Mouse (Mus musculus) layer of hippocampus, adult 9-10 months (tissue): ENCODE measurements at regions not wholly inside any gene's neighbourhood (a gene's known extent, or its start where the extent isn't known, plus 50 kb on each side); places are given as distances from the start of the nearest gene placed in this dataset.

ENCODE experiments used
- DNase-seq: peaks from one replicate; pipeline ENCODE4 v3.0.0; 2022; ENCODE audit warnings: low spot score

DNA sequence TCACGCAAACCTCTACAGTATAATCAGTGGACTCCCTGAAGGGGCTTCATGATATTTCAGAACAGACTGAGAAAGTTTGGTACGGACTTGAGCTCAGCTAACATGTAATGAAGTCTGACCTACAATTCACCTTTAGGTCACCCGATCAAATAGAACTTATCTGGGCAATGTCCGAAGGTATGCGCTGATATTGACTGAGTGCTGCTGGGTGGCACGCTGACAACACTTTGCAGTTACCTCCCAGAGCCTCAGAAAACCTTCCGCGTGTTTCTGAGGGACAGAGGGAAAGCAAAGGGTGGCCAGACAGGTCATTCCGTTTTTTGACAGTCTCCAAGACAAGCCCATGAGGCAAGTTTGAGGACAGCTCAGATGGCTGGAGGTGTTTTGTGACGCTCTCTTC lies 115.3 kb upstream of the Nr2f2 start:
- no peak for DNase-seq

DNA sequence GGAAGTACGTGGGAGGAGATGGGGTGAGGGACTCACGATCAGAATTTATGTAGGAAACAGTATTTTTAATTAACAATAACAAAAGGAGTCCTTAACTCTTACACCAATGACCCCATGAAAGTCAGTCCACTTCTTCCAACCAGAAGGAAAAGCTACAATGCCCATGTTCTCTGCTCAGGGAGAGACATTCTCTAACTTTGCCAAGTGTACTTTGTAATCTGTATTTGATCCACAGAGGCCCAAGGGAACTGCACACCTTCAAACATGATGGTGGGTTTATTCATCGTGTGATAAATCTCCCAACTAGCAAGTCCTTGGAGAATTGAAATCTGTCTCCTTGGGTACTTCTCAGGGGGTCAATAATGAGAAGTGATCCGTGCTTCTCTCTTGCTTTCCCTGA lies 106.3 kb upstream of the Nr2f2 start:
- DNase-seq = no peak

- no peak for DNase-seq
Observed at GRCm38 (mm10) chr7:70470557-70470956, 104.0 kb upstream of the Nr2f2 start.

- no peak for DNase-seq
Observed at GRCm38 (mm10) chr7:70462131-70462530, 95.6 kb upstream of the Nr2f2 start.

DNA sequence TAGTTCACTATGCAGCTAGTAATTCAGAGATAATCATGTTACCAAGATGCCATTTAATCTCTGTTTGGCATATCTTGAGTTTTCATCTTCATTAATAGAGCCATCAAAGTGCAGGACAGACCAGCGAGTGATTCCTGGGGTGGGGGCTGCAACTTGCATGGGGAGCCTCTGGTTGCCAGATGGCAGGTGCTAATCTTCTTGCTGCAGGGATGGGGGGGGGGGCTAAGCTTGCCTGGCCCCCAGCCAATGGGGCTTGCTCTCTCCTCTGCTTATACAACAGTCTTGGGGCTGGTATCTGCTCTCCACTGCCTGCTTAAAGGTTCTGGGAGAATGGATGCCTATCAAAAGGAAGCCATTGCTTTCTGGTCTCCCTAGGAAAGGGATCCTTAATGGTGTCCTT lies 88.0 kb upstream of the Nr2f2 start:
- DNase-seq = no peak

DNA sequence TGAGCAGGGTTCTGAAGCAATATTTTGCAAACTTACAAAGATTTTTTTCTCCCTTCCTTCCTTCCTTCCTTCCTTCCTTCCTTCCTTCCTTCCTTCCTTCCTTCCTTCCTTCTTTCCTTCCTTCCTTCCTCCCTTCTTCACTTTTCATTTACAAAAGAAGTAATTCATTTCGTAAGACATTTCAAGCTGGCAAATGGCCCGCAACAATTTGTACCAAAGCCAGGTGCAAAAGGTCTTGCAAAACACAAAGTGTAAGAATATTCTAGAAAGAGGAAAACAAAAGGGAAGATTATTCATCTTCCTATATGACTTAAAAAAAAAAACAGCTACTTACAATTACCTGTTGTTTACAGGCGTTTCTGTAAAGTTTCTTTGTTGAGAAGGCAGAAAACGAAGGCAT lies 86.3 kb upstream of the Nr2f2 start:
- no peak for DNase-seq

GRCm38 (mm10) chr7:70438908-70439307 lies 72.4 kb upstream of the Nr2f2 start:
- no peak for DNase-seq

GRCm38 (mm10) chr7:70433838-70434237 lies 67.3 kb upstream of the Nr2f2 start:
- DNase-seq = no peak

DNA sequence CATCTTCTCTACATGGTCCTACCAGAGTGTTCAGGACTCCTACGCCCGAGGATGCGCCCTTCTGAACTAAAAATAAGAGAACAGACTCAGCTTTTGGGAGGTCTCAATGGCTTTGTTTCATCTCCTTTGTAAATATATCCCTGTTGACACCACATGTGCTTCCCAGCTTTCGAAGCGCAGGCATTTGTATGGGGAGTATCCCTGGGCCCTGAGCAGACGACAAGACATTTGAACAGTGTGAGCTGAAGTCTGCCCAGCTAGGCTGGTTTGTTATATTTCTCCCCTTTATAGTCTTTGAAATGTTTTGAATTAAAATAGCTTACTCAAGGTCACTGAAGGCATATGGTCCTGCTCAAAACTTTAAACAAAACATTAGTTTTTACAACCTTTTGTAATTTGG lies 66.8 kb upstream of the Nr2f2 start:
- no peak for DNase-seq

- DNase-seq = no peak
Observed at GRCm38 (mm10) chr7:70431712-70432111, 65.2 kb upstream of the Nr2f2 start.

DNA sequence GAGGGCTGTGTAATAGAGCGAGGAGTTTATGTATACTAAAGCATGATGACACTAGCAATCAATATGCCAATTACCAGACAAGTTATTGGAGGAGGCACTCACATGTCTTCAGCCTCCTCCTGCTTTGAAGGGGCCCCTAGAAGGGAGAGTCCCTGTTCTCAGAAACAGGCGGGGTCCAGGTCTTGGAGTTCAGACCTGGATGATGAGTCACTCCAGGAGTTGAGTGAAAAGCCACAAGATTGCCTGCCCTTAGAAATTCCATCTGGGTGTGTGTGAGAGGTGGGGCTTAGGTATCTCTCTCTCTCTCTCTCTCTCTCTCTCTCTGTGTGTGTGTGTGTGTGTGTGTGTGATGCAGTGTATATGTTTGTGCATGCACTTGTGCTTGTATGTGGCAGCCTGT lies 62.8 kb upstream of the Nr2f2 start:
- DNase-seq = no peak

DNA sequence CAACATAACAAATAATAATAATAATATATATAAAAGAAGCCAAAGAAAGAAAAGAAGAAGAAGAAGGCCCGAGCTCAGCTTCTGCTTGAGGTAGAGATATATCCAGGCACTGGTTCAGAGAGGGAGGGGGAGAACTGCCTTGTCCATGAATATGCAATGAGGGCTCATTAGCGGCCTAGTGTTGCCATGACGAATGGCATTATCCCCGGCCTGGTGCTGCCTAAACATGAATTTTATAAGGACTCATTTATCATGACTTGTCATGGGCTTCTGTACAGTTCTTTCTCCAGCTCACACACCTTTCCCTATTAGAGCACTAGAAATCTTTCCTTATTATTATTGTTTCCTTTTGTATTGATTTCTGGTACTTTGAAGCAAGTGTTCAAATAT lies 57.7 kb upstream of the Nr2f2 start:
- DNase-seq = no peak

GRCm38 (mm10) chr7:70423524-70424230 lies 57.1 kb upstream of the Nr2f2 start:
- no peak for DNase-seq

DNA sequence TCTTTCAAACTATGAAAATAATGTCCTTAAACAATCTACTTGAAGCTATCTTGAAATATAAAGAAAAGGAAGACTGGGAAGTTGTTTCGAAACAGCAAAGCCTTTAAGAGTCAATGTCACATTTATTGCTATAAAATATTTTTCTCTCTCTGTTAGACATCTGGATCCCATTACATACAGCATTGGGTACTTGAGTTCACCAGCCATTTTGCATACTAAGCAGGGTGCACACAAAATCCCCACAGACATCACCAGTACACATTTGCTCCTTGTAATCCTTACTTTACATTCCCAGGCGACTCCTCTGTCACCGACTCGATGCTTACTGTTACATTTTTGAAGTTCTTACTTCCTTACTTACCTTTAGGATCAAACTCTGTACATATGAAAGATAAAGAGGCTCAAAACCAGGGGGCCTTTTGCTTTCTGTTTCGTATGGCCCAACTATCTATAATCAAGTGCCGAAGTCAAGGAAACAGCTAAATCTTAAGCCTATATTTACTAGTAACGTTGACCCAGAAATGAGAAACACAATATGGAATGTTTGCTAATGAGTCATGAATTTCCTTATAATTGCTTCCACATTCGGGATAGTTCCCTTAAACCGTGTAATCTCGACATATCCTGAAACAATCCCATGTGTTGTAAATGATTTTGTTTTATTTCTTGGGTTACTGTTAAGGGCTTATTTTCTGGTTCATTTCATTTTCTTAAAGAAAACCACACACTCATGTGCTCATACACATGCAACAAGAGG lies 49.8 kb upstream of the Nr2f2 start:
- no peak for DNase-seq
